Mouse (Mus musculus): ENCODE measurements around the gene Mbtd1.

DNA sequence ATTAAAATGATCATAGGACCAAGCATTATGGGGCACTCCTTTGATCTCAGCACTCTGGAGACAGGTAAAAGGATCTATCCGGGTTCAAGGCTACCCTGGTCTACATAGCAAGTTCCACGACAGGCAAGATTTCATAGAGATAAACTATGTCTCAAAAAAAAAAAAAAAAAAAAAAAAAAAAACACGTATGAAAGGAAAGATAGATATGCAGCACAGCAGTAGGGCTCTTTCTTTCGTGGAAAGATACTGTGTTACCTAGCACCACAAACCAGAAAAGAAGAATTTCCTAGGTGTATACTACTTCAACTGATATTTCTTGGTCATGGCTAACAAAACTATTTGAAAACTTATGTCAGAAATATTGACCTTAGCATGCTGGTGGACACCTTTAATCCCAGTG lies 21.2 kb downstream of the Mbtd1 start:
- TF ChIP-seq CTCF (IDR thresholded peaks at IDR 0.05; ENCODE audit: insufficient read depth, low read length) (no peak), POLR2A (IDR thresholded peaks at IDR 0.05; ENCODE audit: borderline replicate concordance, extremely low read depth, low read depth, low read length) (no peak)

Measured in lung, adult 2 months (tissue).